Mouse (Mus musculus): ENCODE measurements at regions not wholly inside any gene's neighbourhood (a gene's known extent, or its start where the extent isn't known, plus 50 kb on each side); places are given as distances from the start of the nearest gene placed in this dataset.
A peak's percentile ranks its signal among the peaks of the same experiment; 100 is the strongest.

- no peak for DNase-seq
Measured at GRCm38 (mm10) chr14:46088968-46089691, 290.1 kb upstream of the Gm15217 start.

DNA sequence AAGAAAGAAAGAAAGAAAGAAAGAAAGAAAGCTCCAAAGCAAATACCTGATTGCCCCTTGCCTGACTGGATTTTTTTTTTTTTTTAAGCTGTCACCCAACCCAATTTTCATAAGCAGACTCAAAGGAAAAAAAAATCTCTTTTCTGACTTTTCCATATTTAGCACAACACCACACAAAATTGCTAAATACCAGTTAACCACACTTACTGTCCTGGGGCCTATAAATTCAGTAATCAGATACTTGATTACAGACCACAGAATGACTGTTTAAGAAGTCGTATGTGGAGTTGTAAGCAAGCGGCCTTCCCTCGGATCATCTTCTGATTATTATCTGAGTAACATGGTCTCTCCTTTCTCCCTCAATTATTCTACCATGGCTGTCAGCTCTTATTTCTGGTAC lies 263.3 kb upstream of the Gm15217 start:
- DNase-seq: no peak

- DNase-seq: no peak
Measured at GRCm38 (mm10) chr14:46126541-46126940, 252.7 kb upstream of the Gm15217 start.

- DNase-seq: no peak
Measured at GRCm38 (mm10) chr14:46129762-46130161, 249.5 kb upstream of the Gm15217 start.

DNA sequence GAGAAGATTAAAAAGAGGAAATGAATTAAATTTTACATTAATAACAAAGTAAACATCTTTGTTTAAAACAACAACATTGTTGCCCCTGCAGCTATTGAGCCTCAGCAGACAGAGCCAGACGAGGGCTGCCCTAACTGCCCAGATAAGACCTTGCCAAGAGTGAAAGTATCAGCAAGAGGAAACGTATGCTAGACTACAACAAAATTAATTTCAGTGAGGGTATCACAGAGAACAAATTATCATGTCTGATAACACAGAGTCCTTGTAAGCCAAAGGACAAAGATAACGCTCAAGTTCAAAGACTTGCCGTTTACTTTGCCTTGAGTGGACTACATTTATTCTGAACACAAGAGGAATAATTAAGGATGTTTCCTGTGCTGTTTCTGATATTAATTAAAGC lies 235.0 kb upstream of the Gm15217 start:
- no peak for DNase-seq

GRCm38 (mm10) chr14:46144707-46145106 lies 234.5 kb upstream of the Gm15217 start:
- peak; percentile 6 to 14 for DNase-seq

DNA sequence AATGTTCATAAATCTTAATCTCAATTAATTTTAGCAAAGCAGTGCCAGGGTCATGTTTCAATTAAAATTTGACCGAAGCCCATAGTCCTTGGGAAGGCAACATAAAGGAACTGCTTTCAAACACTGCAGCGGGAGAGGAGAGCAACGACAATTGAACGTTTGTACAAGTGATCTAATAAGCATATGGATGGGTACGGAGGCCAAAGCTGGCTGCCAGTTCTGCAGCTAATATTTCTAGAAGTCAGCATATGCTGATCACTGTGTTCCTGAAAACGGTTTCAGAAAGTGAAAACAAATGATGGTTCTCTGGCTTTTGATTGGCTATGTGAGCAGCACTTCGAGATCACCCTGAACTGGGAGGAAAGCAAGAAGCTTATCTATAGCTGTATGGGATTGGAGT lies 233.6 kb upstream of the Gm15217 start:
- no peak for DNase-seq

DNA sequence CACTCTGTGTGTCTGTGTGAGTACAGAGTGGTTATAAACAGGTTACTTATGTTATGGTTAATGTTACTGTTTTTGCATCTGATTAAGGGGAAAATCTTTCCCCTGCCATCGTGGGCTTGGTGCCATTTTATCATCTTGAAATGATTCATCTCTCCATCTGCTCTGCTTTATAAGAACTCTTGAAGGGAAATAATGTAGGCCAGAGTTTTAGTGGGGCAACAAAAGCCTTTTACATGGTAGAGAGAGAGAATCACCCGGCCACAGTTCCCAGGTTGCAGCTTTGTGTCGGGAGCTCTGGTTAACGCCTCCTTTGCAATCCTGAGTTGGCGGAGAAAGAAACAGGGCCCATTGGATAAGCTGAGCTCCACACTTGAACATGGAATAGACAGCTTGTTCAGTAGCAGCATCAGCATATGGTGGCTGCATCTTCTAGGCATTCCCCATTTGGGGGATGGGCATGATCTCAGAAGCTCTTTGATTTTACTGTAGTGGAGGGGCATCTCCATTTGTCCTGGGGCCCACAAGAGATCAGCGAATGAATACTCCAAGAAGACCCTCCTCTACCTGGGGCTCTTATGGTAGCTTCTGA lies 230.0 kb upstream of the Gm15217 start:
- DNase-seq: no peak

DNA sequence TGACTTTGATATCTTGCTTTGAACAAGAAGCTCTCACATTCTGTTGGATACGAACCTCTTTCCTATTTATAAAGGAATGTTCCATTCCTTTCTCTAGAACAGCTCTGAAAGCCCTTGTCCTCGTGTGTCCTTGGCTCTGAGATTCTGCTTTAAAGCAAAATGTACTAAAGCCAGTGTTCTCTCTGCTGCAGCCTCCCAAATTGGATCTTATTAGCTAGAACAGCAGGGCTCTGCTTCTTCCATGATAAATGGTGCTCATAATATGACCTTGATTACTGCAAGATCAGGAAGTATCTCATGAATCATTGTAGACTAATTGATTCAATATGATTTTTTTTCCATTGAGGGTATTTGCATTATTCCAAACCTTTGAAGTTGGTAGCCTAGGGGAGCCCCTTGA lies 220.5 kb upstream of the Gm15217 start:
- DNase-seq: peak in 1 of 2 experiments; percentile 25

GRCm38 (mm10) chr14:46172181-46172874 lies 206.9 kb upstream of the Gm15217 start:
- no peak for DNase-seq

DNA sequence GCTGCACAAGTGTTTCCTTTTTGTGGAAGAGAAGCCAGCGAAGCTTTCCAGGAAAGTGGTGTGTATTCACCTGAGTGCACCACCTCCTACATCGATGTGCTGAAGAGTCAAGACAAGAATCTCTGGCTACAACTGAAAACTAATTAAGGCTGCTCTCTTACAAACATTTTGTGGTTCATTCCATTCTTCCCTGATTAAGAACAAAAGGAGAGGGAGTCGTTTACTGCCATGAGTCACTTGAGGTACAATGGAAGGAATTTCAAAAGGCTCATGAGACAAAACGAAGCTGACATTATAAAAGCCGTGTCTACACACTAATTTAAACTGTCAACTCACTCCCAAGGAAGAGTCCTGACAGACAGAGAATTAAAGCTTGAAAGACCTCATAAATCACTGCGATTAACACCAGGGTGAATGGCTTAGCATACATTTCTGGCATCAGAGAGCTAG lies 206.3 kb upstream of the Gm15217 start:
- no peak for DNase-seq

- DNase-seq: no peak
Measured at GRCm38 (mm10) chr14:46174386-46174785, 204.8 kb upstream of the Gm15217 start.

DNA sequence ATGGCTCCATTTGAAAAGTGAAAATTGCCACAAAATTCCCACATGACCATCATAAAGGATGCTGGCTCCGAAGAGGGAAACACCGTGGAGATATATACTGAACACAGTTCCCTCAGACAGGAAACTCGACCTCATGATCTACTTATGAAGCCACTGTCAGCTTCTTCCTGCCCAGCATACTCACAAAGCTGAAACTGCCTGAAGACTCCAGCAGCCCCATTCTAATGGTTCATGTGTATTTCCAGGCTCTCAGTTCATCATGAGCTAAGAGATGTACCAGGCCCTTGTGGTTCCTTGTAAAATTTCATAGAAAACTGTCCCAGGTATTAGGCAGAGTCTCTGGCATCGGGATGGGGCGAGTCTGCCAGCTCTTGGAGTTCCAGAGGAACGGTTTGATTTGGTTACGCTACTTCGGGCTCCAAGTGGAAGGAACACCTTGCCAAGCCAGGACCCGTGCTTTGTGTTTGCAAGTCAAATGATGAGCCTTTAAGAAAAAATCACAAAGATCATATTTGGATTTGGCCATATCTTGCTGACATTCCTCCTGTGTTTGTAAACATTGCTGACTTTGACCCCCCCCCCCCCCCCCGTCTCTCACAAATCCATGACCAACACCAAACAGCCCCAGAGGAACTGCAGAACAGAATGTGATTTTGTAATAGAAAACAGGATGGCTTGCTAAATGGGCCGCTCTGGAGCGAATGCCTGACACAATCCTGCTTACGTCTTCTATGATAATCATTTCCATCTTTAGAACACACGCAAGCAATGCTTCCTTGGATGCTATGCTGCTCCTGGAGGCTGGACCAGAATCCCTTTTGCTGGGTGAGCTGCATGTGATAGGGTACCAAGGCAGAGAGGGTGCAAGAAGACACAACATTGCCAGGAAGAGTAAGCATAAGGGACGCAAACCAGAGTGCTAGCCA lies 203.7 kb upstream of the Gm15217 start:
- DNase-seq: peak in 1 of 2 experiments; percentile 5

DNA sequence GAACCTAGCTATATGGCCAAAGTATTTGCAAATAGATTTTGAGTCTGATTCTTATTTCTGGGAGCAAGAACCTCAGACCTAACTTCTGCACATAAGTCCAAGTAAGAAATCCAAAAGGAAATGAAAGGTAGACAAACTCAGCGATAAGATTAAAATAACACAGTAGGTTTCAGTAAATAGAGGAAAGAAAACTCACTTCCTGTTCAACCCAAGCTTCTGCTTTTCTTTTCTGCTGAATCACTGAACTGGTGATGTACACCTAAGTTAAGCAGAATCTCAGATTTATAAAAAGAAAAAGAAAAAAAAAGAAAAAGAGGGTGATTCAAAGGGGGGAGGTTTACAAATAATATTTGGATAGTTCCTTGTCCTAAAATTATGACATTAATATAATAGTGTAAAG lies 200.2 kb upstream of the Gm15217 start:
- DNase-seq: no peak

- DNase-seq: peak; percentile 8 to 24
Measured at GRCm38 (mm10) chr14:46191639-46192399, 187.4 kb upstream of the Gm15217 start.

DNA sequence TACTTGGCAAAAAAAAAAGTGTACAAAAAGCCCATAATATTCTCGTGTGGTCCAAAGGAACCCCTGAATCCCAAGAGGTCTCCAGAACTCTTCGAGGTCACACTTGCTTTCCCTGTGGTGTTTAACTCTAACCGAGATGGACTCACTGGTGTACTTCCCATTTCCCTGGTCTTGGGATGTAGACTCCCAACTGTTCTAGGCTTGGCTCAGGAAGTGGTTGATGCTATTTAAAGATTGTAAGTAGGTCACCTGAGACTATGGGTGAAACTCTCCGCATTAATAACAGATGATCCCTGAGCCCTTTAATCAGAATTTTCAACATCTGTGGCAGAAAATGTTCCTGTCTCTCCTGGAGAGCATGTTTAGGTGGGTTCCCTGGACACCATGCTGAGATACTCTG lies 185.6 kb upstream of the Gm15217 start:
- no peak for DNase-seq

DNA sequence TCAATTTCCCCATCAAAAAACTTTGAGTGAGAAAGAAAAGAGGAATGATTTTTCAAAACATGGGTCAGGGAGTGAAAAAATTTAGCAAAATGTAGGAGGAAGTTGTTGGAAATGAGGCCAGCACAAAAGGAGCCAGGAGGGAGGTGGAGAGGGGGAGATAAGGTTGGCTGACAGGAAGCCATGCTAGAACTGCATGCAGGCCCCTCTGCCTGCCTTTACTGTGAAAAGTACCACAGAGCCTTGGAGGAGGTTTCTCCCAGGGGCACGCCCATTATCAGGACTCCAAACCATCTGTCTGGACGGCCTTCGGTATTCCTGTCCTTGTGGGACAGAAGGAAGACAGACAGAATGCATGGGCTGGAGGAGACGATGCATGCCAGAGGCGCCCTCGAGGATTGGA lies 183.3 kb upstream of the Gm15217 start:
- DNase-seq: no peak

DNA sequence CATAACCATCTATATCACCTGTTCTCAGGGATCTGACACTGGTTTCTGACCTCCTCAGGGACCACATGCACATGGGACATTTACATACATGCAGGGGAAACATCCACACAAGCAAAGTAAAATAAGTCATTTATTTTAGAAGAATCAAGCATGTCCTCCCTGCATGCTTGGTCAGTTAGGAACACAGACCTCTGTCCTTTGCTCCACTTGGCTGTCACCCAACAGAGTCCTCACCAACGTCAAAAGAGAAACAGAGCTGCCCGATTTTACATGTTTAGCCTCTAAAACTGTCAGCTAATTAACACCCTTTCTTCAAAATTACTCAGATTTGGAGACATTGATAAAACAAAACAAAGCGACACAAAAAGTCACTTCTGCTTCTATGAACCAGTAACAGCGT lies 176.4 kb upstream of the Gm15217 start:
- DNase-seq: peak; percentile 87

GRCm38 (mm10) chr14:46220483-46220882 lies 158.7 kb upstream of the Gm15217 start:
- DNase-seq: no peak

GRCm38 (mm10) chr14:46221897-46222669 lies 157.1 kb upstream of the Gm15217 start:
- no peak for DNase-seq

- DNase-seq: no peak
Measured at GRCm38 (mm10) chr14:46223008-46223407, 156.2 kb upstream of the Gm15217 start.
